Mouse (Mus musculus) myocyte (in vitro differentiated cells): ENCODE data around the gene Dhrs4.

Source experiments
- CEBPB ChIP-seq: IDR thresholded peaks from 2 replicates; pipeline ENCODE4 v1.6.1; 2011; ENCODE audit warnings: mild to moderate bottlenecking, moderate library complexity; ENCODE audit not compliant: poor library complexity, insufficient read depth, severe bottlenecking
- E2F4 ChIP-seq: IDR thresholded peaks from one replicate; pipeline ENCODE4 v1.6.1; 2011; ENCODE audit warnings: mild to moderate bottlenecking, control low read depth, moderate library complexity; ENCODE audit not compliant: insufficient read depth
- MAX ChIP-seq: IDR thresholded peaks from one replicate; pipeline ENCODE4 v1.6.1; 2011; ENCODE audit warnings: low read depth, mild to moderate bottlenecking, control low read depth
- MYOD1 ChIP-seq, 3 experiments: IDR thresholded peaks; one replicate each; pipeline ENCODE4 v1.6.1; 2011; ENCODE audit warnings: control low read depth in 2 of 3, low read depth in 2 of 3, mild to moderate bottlenecking in 2 of 3, moderate library complexity in 1 of 3; ENCODE audit not compliant: insufficient read length in 2 of 3, control insufficient read depth in 1 of 3
- MYOG ChIP-seq, 3 experiments: IDR thresholded peaks; one replicate each; pipeline ENCODE4 v1.6.1; 2011; ENCODE audit warnings: control low read depth in 2 of 3, low read depth in 2 of 3, mild to moderate bottlenecking in 2 of 3; ENCODE audit not compliant: insufficient read length in 2 of 3, control insufficient read depth in 1 of 3, insufficient read depth in 1 of 3
- POLR2A ChIP-seq: IDR thresholded peaks from one replicate; pipeline ENCODE4 v1.6.1; 2011; ENCODE audit warnings: low read depth, mild to moderate bottlenecking, control low read depth, moderate library complexity; ENCODE audit not compliant: insufficient read length
- POLR2AphosphoS2 ChIP-seq: IDR thresholded peaks from one replicate; pipeline ENCODE4 v1.6.1; 2011; ENCODE audit warnings: low read depth, control low read depth; ENCODE audit not compliant: insufficient read length
- REST ChIP-seq: IDR thresholded peaks from one replicate; pipeline ENCODE4 v1.6.1; 2011; ENCODE audit warnings: mild to moderate bottlenecking, control low read depth, moderate library complexity; ENCODE audit not compliant: insufficient read depth, insufficient read length
- SRF ChIP-seq: IDR thresholded peaks from one replicate; pipeline ENCODE4 v1.6.1; 2011; ENCODE audit warnings: low read depth; ENCODE audit not compliant: control insufficient read depth, insufficient read length
- TCF12 ChIP-seq: IDR thresholded peaks from one replicate; pipeline ENCODE4 v1.6.1; 2011; ENCODE audit warnings: mild to moderate bottlenecking, control low read depth; ENCODE audit not compliant: poor library complexity, insufficient read depth, severe bottlenecking
- TCF3 ChIP-seq: IDR thresholded peaks from one replicate; pipeline ENCODE4 v1.6.1; 2011; ENCODE audit warnings: low read depth, control low read depth; ENCODE audit not compliant: insufficient read length
- USF1 ChIP-seq: IDR thresholded peaks from one replicate; pipeline ENCODE4 v1.6.1; 2011; ENCODE audit warnings: low read depth, mild to moderate bottlenecking, control low read depth, moderate library complexity

- TF ChIP-seq POLR2A: no peak
- TF ChIP-seq POLR2AphosphoS2: no peak
- TF ChIP-seq CEBPB: no peak
- no peak for TF ChIP-seq MAX
- no peak for TF ChIP-seq MYOG (IDR thresholded peaks at IDR 0.05; ENCODE audit: control insufficient read depth in 1 of 3, insufficient read depth in 1 of 3, insufficient read length in 2 of 3, low read depth in 2 of 3)
- no peak for TF ChIP-seq TCF12
- no peak for TF ChIP-seq USF1
- TF ChIP-seq TCF3: no peak
- TF ChIP-seq E2F4: no peak
- peak; percentile 70 for TF ChIP-seq REST
- no peak for TF ChIP-seq MYOD1 (IDR thresholded peaks at IDR 0.05; ENCODE audit: control insufficient read depth in 1 of 3, insufficient read length in 2 of 3, low read depth in 2 of 3)
- TF ChIP-seq SRF: no peak
Observed at GRCm38 (mm10) chr14:55491291-55491833, 12.8 kb downstream of the Dhrs4 start.
